Mouse (Mus musculus) forebrain, embryonic 14.5 days (tissue): Measurements from ENCODE around the gene Sgpp2. TPM values are rescaled to one million over a fixed set of nuclear protein-coding genes. Genes with fewer than 3 reads are reported as not detected.

Experiments
- ATAC-seq: fragments of 200-750 bp; cut with Nextera tagmentation; 2 replicates; pipeline ENCODE4 v1.8.0; 2017; ENCODE audit warnings: mild to moderate bottlenecking, moderate library complexity
- DNase-seq: peaks from one replicate; pipeline ENCODE4 v3.0.0-alpha.2; 2015; ENCODE audit warnings: low spot score
- H3K27ac ChIP-seq: fragments of 300-500 bp; sonication (generic); 2 replicates; pipeline ENCODE4 v1.5.1; 2014; ENCODE audit warnings: low read depth, mild to moderate bottlenecking, control low read depth, low read length, moderate library complexity
- H3K27me3 ChIP-seq: fragments of 300-500 bp; sonication (generic); replicated peaks from 2 replicates; pipeline ENCODE4 v1.6.1; 2014; ENCODE audit warnings: low read length, control low read depth, mixed read lengths; ENCODE audit not compliant: control insufficient read depth, insufficient read depth
- H3K36me3 ChIP-seq: fragments of 300-500 bp; sonication (generic); 2 replicates; pipeline ENCODE4 v1.6.1; 2014; ENCODE audit warnings: low read length, control low read depth; ENCODE audit not compliant: control insufficient read depth, insufficient read depth
- H3K4me1 ChIP-seq: fragments of 300-500 bp; sonication (generic); 2 replicates; pipeline ENCODE4 v1.6.1; 2014; ENCODE audit warnings: antibody characterized with exemption, low read length, control low read depth; ENCODE audit not compliant: control insufficient read depth, insufficient read depth
- H3K4me2 ChIP-seq: fragments of 300-500 bp; sonication (generic); 2 replicates; pipeline ENCODE4 v1.6.1; 2014; ENCODE audit warnings: mild to moderate bottlenecking, control low read depth, low read length
- H3K4me3 ChIP-seq: fragments of 300-500 bp; sonication (generic); 2 replicates; pipeline ENCODE4 v1.5.1; 2014; ENCODE audit warnings: low read depth, low read length, control low read depth
- H3K9ac ChIP-seq: fragments of 300-500 bp; sonication (generic); 2 replicates; pipeline ENCODE4 v1.6.1; 2014; ENCODE audit warnings: mild to moderate bottlenecking, low read length, control low read depth, moderate library complexity
- H3K9me3 ChIP-seq: fragments of 300-500 bp; sonication (generic); replicated peaks from 2 replicates; pipeline ENCODE4 v1.6.1; 2016; ENCODE audit warnings: low read length, control low read depth, mixed read lengths; ENCODE audit not compliant: control insufficient read depth
- WGBS: fragments of 180-500 bp; shearing (Covaris S2); extraction: QIAGEN DNeasy Blood & Tissue Kit; methylation state at CpG from one replicate; pipeline ENCODE4 v1.1.7; 2014; 5-methylcytosine and 5-hydroxymethylcytosine counted together
- polyA plus RNA-seq: library from polyadenylated mRNA; unstranded; fragments of >200 nt; fragmentation: Nextera tagmentation; extraction: Ambion mirVana; gene quantifications from 2 replicates; pipeline ENCODE4 v1.2.1, GENCODE M21; 2014

The Sgpp2 gene
- polyA plus RNA-seq, 1 experiment from 2014 or later, result 0.10 TPM

GRCm38 (mm10) chr1:78311482-78311881, 1.3 kb downstream of the Sgpp2 start:
- DNase-seq (no peak), ATAC-seq (no peak)
- peak overlapping the region; percentile 100 for H3K4me2 ChIP-seq
- H3K27ac ChIP-seq, result no peak overlapping the region
- H3K4me3 ChIP-seq, result peak overlapping the region; percentile 48; the same call in 1 of the 2 replicates
- no peaks in the 10 kb centered on the region for H3K9me3 ChIP-seq
- under 1% methylated on average over 7 of the region's 7 CpGs for WGBS
- H3K36me3 ChIP-seq, result no peaks in the 10 kb centered on the region
- H3K27me3 ChIP-seq, result peaks cover 36% of the 10 kb centered on the region
- peaks cover 13% of the 10 kb centered on the region; the same call in 1 of the 2 replicates for H3K4me1 ChIP-seq
- H3K9ac ChIP-seq, result no peak overlapping the region

GRCm38 (mm10) chr1:78312917-78313316, 2.8 kb downstream of the Sgpp2 start:
- H3K36me3 ChIP-seq, result no peaks in the 10 kb centered on the region
- no peak overlapping the region for H3K4me2 ChIP-seq
- no peak overlapping the region for H3K27ac ChIP-seq
- no peak overlapping the region for H3K4me3 ChIP-seq
- 79% methylated on average over 4 of the region's 4 CpGs for WGBS
- no peak overlapping the region for H3K9ac ChIP-seq
- ATAC-seq (no peak), DNase-seq (no peak)
- H3K9me3 ChIP-seq, result no peaks in the 10 kb centered on the region
- H3K27me3 ChIP-seq, result peaks cover 36% of the 10 kb centered on the region
- H3K4me1 ChIP-seq, result peaks cover 13% of the 10 kb centered on the region; the same call in 1 of the 2 replicates

- Histone ChIP-seq H3K9me3 (no peaks in the 10 kb centered on the region), H3K27ac (no peak overlapping the region), H3K4me2 (no peak overlapping the region), H3K36me3 (no peaks in the 10 kb centered on the region), H3K27me3 (peaks cover 31% of the 10 kb centered on the region), H3K9ac (no peak overlapping the region), H3K4me3 (no peak overlapping the region), H3K4me1 (peaks cover 13% of the 10 kb centered on the region; the same call in 1 of the 2 replicates)
- 93% methylated on average over 4 of the region's 4 CpGs for WGBS
- no peak for ATAC-seq
- no peak for DNase-seq
These were observed 3.8 kb downstream of the Sgpp2 start for GRCm38 (mm10) chr1:78313961-78314360.

GRCm38 (mm10) chr1:78318089-78318760, 8.1 kb downstream of the Sgpp2 start:
- ATAC-seq, result no peak
- Histone ChIP-seq H3K27ac (no peak overlapping the region), H3K36me3 (no peaks in the 10 kb centered on the region), H3K27me3 (0 out of 2 replicates have a peak, but pooled peaks cover 4% of the 10 kb centered on the region), H3K9ac (no peak overlapping the region), H3K4me2 (no peak overlapping the region), H3K4me1 (no peaks in the 10 kb centered on the region), H3K9me3 (no peaks in the 10 kb centered on the region), H3K4me3 (no peak overlapping the region)
- no peak for DNase-seq
- 84% methylated on average over 13 of the region's 13 CpGs for WGBS

GRCm38 (mm10) chr1:78320291-78320690, 10.1 kb downstream of the Sgpp2 start:
- ATAC-seq, result no peak
- H3K4me2 ChIP-seq, result no peak overlapping the region
- H3K4me1 ChIP-seq, result no peaks in the 10 kb centered on the region
- 94% methylated on average over 3 of the region's 3 CpGs for WGBS
- H3K9ac ChIP-seq, result no peak overlapping the region
- H3K36me3 ChIP-seq, result no peaks in the 10 kb centered on the region
- no peaks in the 10 kb centered on the region for H3K9me3 ChIP-seq
- DNase-seq, result no peak
- H3K4me3 ChIP-seq, result no peak overlapping the region
- H3K27me3 ChIP-seq, result no peaks in the 10 kb centered on the region
- no peak overlapping the region for H3K27ac ChIP-seq

- Histone ChIP-seq H3K9ac (no peak overlapping the region), H3K9me3 (no peaks in the 10 kb centered on the region), H3K36me3 (no peaks in the 10 kb centered on the region), H3K27ac (no peak overlapping the region), H3K4me2 (no peak overlapping the region), H3K4me3 (no peak overlapping the region), H3K27me3 (no peaks in the 10 kb centered on the region), H3K4me1 (no peaks in the 10 kb centered on the region)
- DNase-seq (no peak), ATAC-seq (no peak)
- WGBS, result 75% methylated on average over 7 of the region's 7 CpGs
These were observed 12.1 kb downstream of the Sgpp2 start for GRCm38 (mm10) chr1:78322098-78322778.

GRCm38 (mm10) chr1:78322844-78323243, 12.7 kb downstream of the Sgpp2 start:
- Histone ChIP-seq H3K36me3 (no peaks in the 10 kb centered on the region), H3K4me3 (no peak overlapping the region), H3K27me3 (no peaks in the 10 kb centered on the region), H3K9me3 (no peaks in the 10 kb centered on the region), H3K4me1 (no peaks in the 10 kb centered on the region), H3K27ac (no peak overlapping the region), H3K4me2 (no peak overlapping the region), H3K9ac (no peak overlapping the region)
- no peak for ATAC-seq
- 89% methylated on average over 8 of the region's 8 CpGs for WGBS
- no peak for DNase-seq

- Histone ChIP-seq H3K4me2 (no peak overlapping the region), H3K9me3 (no peaks in the 10 kb centered on the region), H3K9ac (no peak overlapping the region), H3K4me3 (no peak overlapping the region), H3K36me3 (no peaks in the 10 kb centered on the region), H3K27me3 (no peaks in the 10 kb centered on the region), H3K27ac (no peak overlapping the region), H3K4me1 (no peaks in the 10 kb centered on the region)
- WGBS, result 87% methylated on average over 6 of the region's 6 CpGs
- DNase-seq, result no peak
- ATAC-seq, result no peak
These were observed 13.9 kb downstream of the Sgpp2 start for GRCm38 (mm10) chr1:78324044-78324443.

- 80% methylated on average over 6 of the region's 6 CpGs for WGBS
- no peak overlapping the region for H3K27ac ChIP-seq
- no peaks in the 10 kb centered on the region for H3K27me3 ChIP-seq
- DNase-seq, result no peak
- H3K9me3 ChIP-seq, result no peaks in the 10 kb centered on the region
- H3K36me3 ChIP-seq, result no peaks in the 10 kb centered on the region
- H3K4me2 ChIP-seq, result no peak overlapping the region
- H3K9ac ChIP-seq, result no peak overlapping the region
- no peaks in the 10 kb centered on the region for H3K4me1 ChIP-seq
- no peak for ATAC-seq
- H3K4me3 ChIP-seq, result no peak overlapping the region
These were observed 15.7 kb downstream of the Sgpp2 start for GRCm38 (mm10) chr1:78325851-78326250.
